Mouse (Mus musculus) cerebellum, adult 2 months (tissue): ENCODE results near the gene Btbd17.

Source experiments
- CTCF ChIP-seq: fragments of 200-500 bp; IDR thresholded peaks from 2 replicates; pipeline ENCODE4 v1.5.1; 2011; ENCODE audit warnings: low read depth, mild to moderate bottlenecking, control low read depth, low read length, moderate library complexity, borderline replicate concordance; ENCODE audit not compliant: insufficient read depth
- POLR2A ChIP-seq: fragments of 200-500 bp; IDR thresholded peaks from 2 replicates; pipeline ENCODE4 v1.6.1; 2011; ENCODE audit warnings: low read length, control low read depth, borderline replicate concordance; ENCODE audit not compliant: insufficient read depth

- TF ChIP-seq CTCF (no peak), POLR2A (no peak)
Measured at GRCm38 (mm10) chr11:114790841-114791240, 4.9 kb downstream of the Btbd17 start.
